Mouse (Mus musculus) heart, adult 8-10 months (tissue): ENCODE measurements at regions not wholly inside any gene's neighbourhood (a gene's known extent, or its start where the extent isn't known, plus 50 kb on each side); places are given as distances from the start of the nearest gene placed in this dataset.
A peak's percentile ranks its signal among the peaks of the same experiment; 100 is the strongest.
"Not testable (repeated sequence)": the region's sequence is repeated elsewhere in the genome, so short reads cannot be mapped to it uniquely, and the experiment has no call there.

ENCODE experiments used
- DNase-seq: peaks from one replicate; pipeline ENCODE4 v3.0.0; 2022; ENCODE audit warnings: low spot score

GRCm38 (mm10) chrX:99732526-99732925, 88.3 kb upstream of the Tmem28 start:
- DNase-seq: no peak

- peak; percentile 9 for DNase-seq
Observed at GRCm38 (mm10) chrX:99725101-99725500, 95.7 kb upstream of the Tmem28 start.

- peak; percentile 60 for DNase-seq
Observed at GRCm38 (mm10) chrX:99695366-99695765, 125.5 kb upstream of the Tmem28 start.

- no peak for DNase-seq
Observed at GRCm38 (mm10) chrX:99690971-99691370, 129.8 kb upstream of the Tmem28 start.

GRCm38 (mm10) chrX:99689761-99690160, 131.1 kb upstream of the Tmem28 start:
- DNase-seq: no peak

DNA sequence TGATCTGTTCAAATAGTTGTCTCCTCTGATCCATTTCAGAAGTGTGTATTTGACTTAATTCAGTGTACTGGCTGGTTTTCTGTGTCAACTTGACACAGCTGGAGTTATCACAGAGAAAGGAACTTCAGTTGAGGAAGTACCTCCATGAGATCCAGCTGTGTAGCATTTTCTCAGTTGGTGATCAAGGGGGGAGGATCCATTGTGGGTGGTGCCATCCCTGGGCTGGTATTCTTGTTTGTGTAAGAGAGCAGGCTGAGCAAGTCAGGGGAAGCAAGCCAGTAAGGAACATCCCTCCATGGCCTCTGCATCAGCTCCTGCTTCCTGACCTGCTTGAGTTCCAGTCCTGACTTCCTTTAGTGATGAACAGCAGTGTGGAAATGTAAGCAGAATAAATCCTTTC, 138.3 kb upstream of the Tmem28 start:
- not testable (repeated sequence) for DNase-seq

- no peak for DNase-seq
Observed at GRCm38 (mm10) chrX:99667596-99667995, 153.2 kb upstream of the Tmem28 start.

GRCm38 (mm10) chrX:99662566-99662965, 158.3 kb upstream of the Tmem28 start:
- no peak for DNase-seq

DNA sequence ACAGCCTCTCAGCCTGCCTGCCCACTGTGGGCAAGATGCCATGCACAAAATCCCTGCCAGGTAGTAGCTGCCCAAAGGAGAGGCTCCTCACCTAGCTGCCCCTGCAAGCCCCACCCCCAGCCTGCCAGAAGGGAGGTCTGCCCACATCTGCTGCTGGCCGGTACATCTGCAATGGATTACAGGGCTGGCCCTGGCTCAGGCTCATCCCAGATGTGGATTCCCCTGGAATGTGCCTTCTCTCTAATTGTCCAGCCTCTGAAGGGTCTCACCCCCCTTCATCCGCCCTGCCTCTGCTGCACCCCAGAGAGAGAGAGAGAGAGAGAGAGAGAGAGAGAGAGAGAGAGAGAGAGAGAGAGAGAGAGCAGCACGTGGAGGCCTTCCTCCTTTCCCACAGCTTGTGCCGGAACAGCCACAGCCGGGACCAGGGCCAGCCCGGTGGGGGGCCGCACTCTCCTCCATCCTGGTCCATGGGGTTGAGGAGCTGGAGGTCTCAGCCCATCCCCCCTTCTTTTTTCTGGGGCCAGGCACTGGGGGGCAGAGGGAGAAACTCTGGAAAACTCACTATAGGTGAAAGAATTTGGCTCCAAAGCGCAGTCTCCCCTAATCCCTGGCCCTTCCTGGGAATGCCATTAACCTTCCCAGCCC, 161.2 kb upstream of the Tmem28 start:
- no peak for DNase-seq

GRCm38 (mm10) chrX:99657790-99658451, 162.9 kb upstream of the Tmem28 start:
- DNase-seq: peak; percentile 25

DNA sequence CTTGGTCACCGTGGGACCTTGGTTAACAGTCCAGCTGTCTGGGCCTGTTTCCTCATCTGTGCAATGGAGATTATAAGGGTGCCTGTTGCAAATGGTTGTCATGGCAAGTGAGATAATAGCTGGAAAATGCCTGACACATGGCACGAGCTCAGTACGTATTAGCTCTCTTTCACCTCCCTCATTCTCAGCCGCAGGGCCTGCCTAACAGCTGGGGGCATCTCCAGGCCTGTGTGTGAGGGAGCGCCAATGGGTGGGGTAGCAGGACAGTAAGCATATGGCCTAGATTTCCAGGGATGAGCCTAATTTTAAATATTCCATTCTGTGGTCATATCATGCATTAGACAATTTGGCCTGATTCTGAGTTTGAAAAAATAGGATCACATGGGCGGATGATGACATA, 163.8 kb upstream of the Tmem28 start:
- DNase-seq: no peak

- no peak for DNase-seq
Observed at GRCm38 (mm10) chrX:99632211-99632775, 161.2 kb upstream of the Pja1 start.

GRCm38 (mm10) chrX:99624515-99625179, 153.6 kb upstream of the Pja1 start:
- DNase-seq: no peak

DNA sequence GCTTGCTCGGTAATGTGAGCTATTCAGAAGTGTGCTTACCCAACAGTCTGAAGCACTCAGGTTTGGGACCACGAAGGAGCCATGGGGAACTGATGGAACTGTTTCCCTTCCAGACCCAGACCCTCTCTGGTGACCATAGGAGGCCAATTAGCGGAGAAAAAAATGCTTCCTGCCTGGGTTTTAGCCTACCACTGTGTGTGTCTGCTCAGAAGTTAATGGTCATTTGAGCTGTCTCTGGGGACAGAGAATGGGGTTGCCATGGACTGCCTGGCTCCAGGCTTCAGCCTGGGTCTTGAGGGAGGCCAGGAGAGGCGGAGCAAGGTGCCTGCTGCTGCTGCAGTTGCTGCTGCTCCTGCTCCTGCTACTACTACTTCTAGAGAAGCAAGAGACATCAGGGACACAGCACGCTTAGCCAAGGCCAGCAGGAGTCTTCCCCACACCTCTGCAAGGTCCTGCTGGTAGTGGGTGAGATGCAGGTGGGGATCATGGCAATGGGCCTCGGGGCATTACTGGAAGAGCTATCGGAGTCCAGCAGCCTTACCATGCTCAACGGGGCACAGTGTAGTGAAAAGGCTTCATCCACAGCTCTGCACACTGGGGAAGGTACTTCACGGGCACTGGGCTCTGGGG, 141.2 kb upstream of the Pja1 start:
- DNase-seq: no peak

- DNase-seq: no peak
Observed at GRCm38 (mm10) chrX:99610096-99610495, 139.0 kb upstream of the Pja1 start.

- DNase-seq: no peak
Observed at GRCm38 (mm10) chrX:99609591-99609990, 138.5 kb upstream of the Pja1 start.

DNA sequence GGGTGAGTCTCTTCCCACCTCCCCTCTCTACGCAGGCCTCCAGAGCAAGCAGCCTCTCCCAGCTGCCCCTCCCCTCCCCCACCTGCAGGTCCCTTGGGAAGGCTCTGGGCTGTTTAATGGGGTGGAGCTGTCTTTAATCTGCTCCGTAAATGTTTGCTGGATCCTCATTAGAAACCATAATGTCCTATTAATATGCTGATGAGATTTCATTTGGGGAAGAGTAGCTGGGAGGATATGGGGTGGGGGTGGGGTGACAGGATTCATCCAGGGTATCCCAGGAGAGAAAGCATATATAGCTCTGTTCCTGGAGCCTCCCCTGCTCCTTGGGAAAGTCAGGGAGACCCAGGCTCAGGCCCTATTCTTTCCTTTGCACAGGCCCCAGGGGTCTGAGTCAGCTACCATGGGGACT, 137.2 kb upstream of the Pja1 start:
- no peak for DNase-seq

GRCm38 (mm10) chrX:99605084-99605824, 134.2 kb upstream of the Pja1 start:
- DNase-seq: no peak

DNA sequence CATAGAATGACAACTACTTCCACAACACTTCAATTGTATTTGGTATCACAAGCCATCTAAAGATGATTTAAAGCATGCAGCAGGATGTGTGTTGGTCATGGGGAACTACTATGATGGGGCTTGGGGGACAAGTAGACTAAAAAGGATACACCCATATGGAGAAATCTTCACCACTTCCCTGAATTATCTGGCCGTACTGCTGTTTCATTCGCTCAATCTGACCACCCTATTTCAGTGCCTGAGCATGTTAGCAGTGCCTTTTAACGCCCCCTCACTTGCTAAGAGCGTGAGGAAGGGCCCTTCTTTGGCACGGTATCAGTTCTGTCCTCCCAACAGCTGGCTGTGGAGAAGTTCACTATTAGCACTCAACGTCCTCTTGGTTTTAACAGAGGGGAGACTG, 132.6 kb upstream of the Pja1 start:
- no peak for DNase-seq

GRCm38 (mm10) chrX:99602268-99602885, 131.3 kb upstream of the Pja1 start:
- DNase-seq: no peak

DNA sequence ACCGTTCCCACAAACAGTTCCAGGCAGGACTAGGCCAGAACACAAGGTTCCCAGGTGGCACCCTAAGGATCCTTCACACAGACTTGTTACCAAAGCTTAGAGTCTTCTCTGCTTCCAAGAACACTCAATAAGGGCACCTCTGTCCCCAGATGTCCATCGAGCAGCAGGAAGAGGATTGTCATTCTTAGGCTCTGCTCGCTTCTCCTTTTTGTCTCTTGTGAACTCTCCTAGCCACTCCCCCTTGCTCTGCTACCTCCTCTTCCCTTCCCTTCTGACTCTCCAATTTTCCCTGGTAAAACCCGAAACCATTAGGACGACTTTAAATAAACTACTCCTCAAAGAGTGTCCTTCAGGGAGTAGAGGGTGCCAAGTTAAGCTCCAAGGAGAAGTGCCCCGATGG, 124.4 kb upstream of the Pja1 start:
- no peak for DNase-seq
